Mouse (Mus musculus) adrenal gland, adult (tissue): ENCODE results near the gene Rnf224.
"Not testable (repeated sequence)": the region's sequence is repeated elsewhere in the genome, so short reads cannot be mapped to it uniquely, and the experiment has no call there.

Experiments
- DNase-seq, 2 experiments: peaks; one replicate each; pipeline ENCODE4 v3.0.0; 2022 to 2023; ENCODE audit warnings: low spot score in 1 of 2; ENCODE audit not compliant: inconsistent age in 2 of 2

Gene Rnf224

GRCm38 (mm10) chr2:25236614-25237013 is at the start of gene Rnf224:
Gene Rnf224, minus strand, starts transcription at chr2:25236787.
- no peak for DNase-seq

- no peak for DNase-seq
These were observed 49.7 kb upstream of the Rnf224 start for GRCm38 (mm10) chr2:25286314-25286713.

GRCm38 (mm10) chr2:25285551-25285950 is 49.0 kb upstream of the Rnf224 start:
- no peak for DNase-seq

- DNase-seq: peak; percentile 75 to 92
These were observed 42.6 kb upstream of the Rnf224 start for GRCm38 (mm10) chr2:25278928-25279882.

- DNase-seq: no peak
These were observed 36.4 kb upstream of the Rnf224 start for GRCm38 (mm10) chr2:25273010-25273409.

GRCm38 (mm10) chr2:25272515-25272914 is 35.9 kb upstream of the Rnf224 start:
- no peak for DNase-seq

GRCm38 (mm10) chr2:25271827-25272511 is 35.4 kb upstream of the Rnf224 start, which contains the start of the genes Ssna1 and Anapc2:
Gene Ssna1, minus strand, starts transcription at chr2:25272438.
Gene Anapc2, plus strand, starts transcription at chr2:25272478.
- DNase-seq: peak; percentile 98 to 99

- DNase-seq: no peak
These were observed 31.2 kb upstream of the Rnf224 start for GRCm38 (mm10) chr2:25267746-25268309.

- DNase-seq: no peak
These were observed 30.7 kb upstream of the Rnf224 start for GRCm38 (mm10) chr2:25267241-25267640.

GRCm38 (mm10) chr2:25266720-25267119 is 30.1 kb upstream of the Rnf224 start:
- peak in 1 of 2 experiments; percentile 65 for DNase-seq

- DNase-seq: no peak
These were observed 29.5 kb upstream of the Rnf224 start for GRCm38 (mm10) chr2:25265897-25266656.

GRCm38 (mm10) chr2:25264851-25265250 is 28.3 kb upstream of the Rnf224 start:
- peak in 1 of 2 experiments; percentile 50 for DNase-seq

GRCm38 (mm10) chr2:25264286-25264660 is 27.7 kb upstream of the Rnf224 start:
- DNase-seq: no peak

- no peak for DNase-seq
These were observed 27.2 kb upstream of the Rnf224 start for GRCm38 (mm10) chr2:25263623-25264285.

- no peak for DNase-seq
These were observed 26.4 kb upstream of the Rnf224 start for GRCm38 (mm10) chr2:25262795-25263622.

GRCm38 (mm10) chr2:25262291-25262767 is 25.7 kb upstream of the Rnf224 start, which contains the start of gene Tprn:
Gene Tprn, plus strand, starts transcription at chr2:25262618.
- DNase-seq: peak; percentile 95 to 97

GRCm38 (mm10) chr2:25261870-25262269 is 25.3 kb upstream of the Rnf224 start:
- DNase-seq: no peak

- DNase-seq: no peak
These were observed 22.3 kb upstream of the Rnf224 start for GRCm38 (mm10) chr2:25258887-25259286.

- DNase-seq: not testable (repeated sequence)
These were observed 20.7 kb upstream of the Rnf224 start for GRCm38 (mm10) chr2:25257250-25257649.
